Mouse (Mus musculus) midbrain, embryonic 15.5 days (tissue): ENCODE measurements around the gene Syt14. TPM values are rescaled to one million over a fixed set of nuclear protein-coding genes. Genes with fewer than 3 reads are reported as not detected.

Experiments used
- ATAC-seq: fragments of 200-750 bp; cut with Nextera tagmentation; replicated peaks from 2 replicates; pipeline ENCODE4 v1.8.0; 2017; ENCODE audit warnings: moderate TSS enrichment
- H3K27ac ChIP-seq: fragments of 300-500 bp; sonication (generic); 2 replicates; pipeline ENCODE4 v1.5.1; 2015; ENCODE audit warnings: mild to moderate bottlenecking, inconsistent platforms
- H3K27me3 ChIP-seq: fragments of 300-500 bp; sonication (generic); replicated peaks from 2 replicates; pipeline ENCODE4 v1.6.1; 2015; ENCODE audit warnings: inconsistent platforms
- H3K36me3 ChIP-seq: fragments of 300-500 bp; sonication (generic); replicated peaks from 2 replicates; pipeline ENCODE4 v1.6.1; 2015; ENCODE audit warnings: inconsistent platforms
- H3K4me1 ChIP-seq: fragments of 300-500 bp; sonication (generic); 2 replicates; pipeline ENCODE4 v1.6.1; 2015; ENCODE audit warnings: inconsistent platforms
- H3K4me2 ChIP-seq: fragments of 300-500 bp; sonication (generic); 2 replicates; pipeline ENCODE4 v1.6.1; 2015; ENCODE audit warnings: inconsistent platforms, mild to moderate bottlenecking, moderate library complexity
- H3K4me3 ChIP-seq: fragments of 300-500 bp; sonication (generic); 2 replicates; pipeline ENCODE4 v1.5.1; 2015; ENCODE audit warnings: mild to moderate bottlenecking, inconsistent platforms
- H3K9ac ChIP-seq: fragments of 300-500 bp; sonication (generic); 2 replicates; pipeline ENCODE4 v1.6.1; 2015; ENCODE audit warnings: mild to moderate bottlenecking, inconsistent platforms
- H3K9me3 ChIP-seq: fragments of 300-500 bp; sonication (generic); 2 replicates; pipeline ENCODE4 v1.6.1; 2016; ENCODE audit warnings: inconsistent platforms
- WGBS: fragments of 180-500 bp; shearing (Covaris S2); methylation state at CpG from one replicate; pipeline ENCODE4 v1.1.7; 2015; ENCODE audit warnings: mixed read lengths; 5-methylcytosine and 5-hydroxymethylcytosine counted together
- polyA plus RNA-seq: library from polyadenylated mRNA; unstranded; fragments of >200 nt; fragmentation: Nextera tagmentation; extraction: Ambion mirVana; gene quantifications from 2 replicates; pipeline ENCODE4 v1.2.1, GENCODE M21; 2015

Syt14 gene
- polyA plus RNA-seq, 1 experiment from 2014 or later, result 9.1 TPM

DNA sequence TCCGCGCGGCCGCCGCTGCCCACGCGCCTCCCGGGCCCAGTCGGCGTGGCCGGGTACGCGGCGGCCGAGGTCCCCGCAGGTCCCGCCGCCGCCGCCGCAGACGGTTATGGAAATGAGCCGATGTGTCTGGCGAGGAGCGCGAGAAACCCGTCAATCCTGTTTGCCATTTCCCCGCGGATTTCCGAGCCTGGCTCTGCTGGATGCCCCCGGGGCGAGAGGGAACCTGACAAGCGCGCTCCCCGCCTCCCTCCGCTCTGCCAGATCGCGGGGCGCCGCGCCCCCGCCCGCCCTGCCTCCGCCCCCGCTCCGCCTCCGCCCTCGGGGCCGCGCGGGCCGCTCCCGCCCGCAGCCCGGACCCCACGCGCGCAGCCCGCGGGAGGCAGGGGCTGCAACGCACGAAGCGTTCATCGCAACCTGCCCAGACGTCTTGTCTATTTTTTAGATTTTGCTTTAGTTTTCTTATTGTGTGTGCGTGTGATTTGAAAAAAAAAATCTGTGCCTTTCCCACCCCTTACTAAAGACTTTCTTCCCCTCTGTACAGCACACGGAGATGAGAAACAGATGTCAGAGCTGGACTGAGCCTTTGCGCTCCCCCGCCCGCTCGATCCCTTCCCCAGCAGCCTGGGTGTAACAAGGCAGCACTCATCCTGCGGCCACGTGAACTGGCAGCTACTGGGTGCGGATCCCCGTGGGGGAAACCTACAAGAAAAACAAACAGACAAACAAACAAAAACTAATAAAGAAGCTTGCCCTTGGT, 179.9 kb downstream of the Syt14 start, which contains the start of gene Sertad4:
Gene Sertad4 (minus strand): TSS at position 283 of the 757 bp plus-strand sequence.
- under 1% methylated on average over 65 of the region's 75 CpGs for WGBS
- no peaks in the 10 kb centered on the region for H3K9me3 ChIP-seq
- no peaks in the 10 kb centered on the region for H3K36me3 ChIP-seq
- H3K9ac ChIP-seq, result peak within 1 kb of the TSS; percentile 97
- peak; percentile 61 for ATAC-seq
- H3K4me2 ChIP-seq, result peak within 1 kb of the TSS; percentile 89
- H3K4me1 ChIP-seq, result peaks cover 48% of the 10 kb centered on the region
- H3K27ac ChIP-seq, result peak within 1 kb of the TSS; percentile 97
- H3K27me3 ChIP-seq, result no peaks in the 10 kb centered on the region
- H3K4me3 ChIP-seq, result peak within 1 kb of the TSS; percentile 78

- peak overlapping the region; percentile 89 for H3K4me2 ChIP-seq
- no peaks in the 10 kb centered on the region for H3K36me3 ChIP-seq
- under 1% methylated on average over 45 of the region's 45 CpGs for WGBS
- H3K27ac ChIP-seq, result peak overlapping the region; percentile 97
- ATAC-seq, result peak; percentile 51
- H3K9ac ChIP-seq, result peak overlapping the region; percentile 97
- H3K9me3 ChIP-seq, result no peaks in the 10 kb centered on the region
- H3K4me3 ChIP-seq, result peak overlapping the region; percentile 78
- H3K27me3 ChIP-seq, result no peaks in the 10 kb centered on the region
- H3K4me1 ChIP-seq, result peaks cover 50% of the 10 kb centered on the region
These were observed 180.7 kb downstream of the Syt14 start for GRCm38 (mm10) chr1:192854819-192855271.

DNA sequence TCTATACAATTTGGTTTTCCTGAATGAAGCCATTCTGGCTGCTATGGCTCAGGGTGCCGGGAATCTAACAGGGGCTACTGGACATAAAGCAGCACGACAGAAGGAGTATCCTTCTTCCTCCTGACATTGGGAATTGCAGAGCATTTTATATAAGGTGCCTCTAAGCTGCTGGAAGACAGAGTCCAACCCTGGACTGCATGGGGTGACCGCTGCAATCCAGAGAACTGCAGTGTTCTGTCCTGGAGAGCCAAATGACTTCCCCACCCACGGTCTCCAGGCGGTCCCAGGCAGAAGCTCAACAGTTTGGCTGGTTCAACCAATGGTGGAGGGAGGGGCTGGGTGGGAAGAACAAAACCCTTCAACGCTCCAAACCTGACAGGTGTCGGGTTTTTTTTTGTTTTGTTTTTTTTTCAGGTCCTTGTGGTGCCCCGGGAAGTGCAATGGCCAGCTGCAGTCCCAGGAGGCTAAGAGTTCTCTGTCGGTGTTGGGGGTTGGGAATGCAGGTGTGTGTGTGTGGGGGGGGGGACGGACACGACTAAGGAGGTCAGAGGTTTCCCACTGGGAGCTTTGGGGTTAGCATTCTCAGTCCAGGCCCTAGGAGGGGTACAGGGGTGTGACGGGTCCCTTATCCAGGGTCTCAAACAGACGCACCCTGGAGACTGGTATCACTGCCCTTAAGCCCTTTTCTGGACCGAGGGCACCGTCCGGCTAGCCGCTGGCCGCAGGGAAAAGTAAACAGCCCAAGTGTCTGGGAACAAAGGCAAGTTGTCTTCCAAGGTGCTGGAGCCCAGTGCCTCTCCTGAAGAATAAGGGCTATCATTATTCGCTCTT, 181.4 kb downstream of the Syt14 start:
- peak overlapping the region; percentile 97 for H3K9ac ChIP-seq
- peak; percentile 9; the same call in 1 of the 2 replicates for ATAC-seq
- peak overlapping the region; percentile 78 for H3K4me3 ChIP-seq
- peaks cover 50% of the 10 kb centered on the region for H3K4me1 ChIP-seq
- H3K27ac ChIP-seq, result peak overlapping the region; percentile 97
- H3K36me3 ChIP-seq, result peaks cover 5% of the 10 kb centered on the region
- peak overlapping the region; percentile 89 for H3K4me2 ChIP-seq
- no peaks in the 10 kb centered on the region for H3K9me3 ChIP-seq
- WGBS, result 4% methylated on average over 19 of the region's 19 CpGs
- H3K27me3 ChIP-seq, result no peaks in the 10 kb centered on the region

GRCm38 (mm10) chr1:192853429-192853828, 182.1 kb downstream of the Syt14 start:
- peak overlapping the region; percentile 89 for H3K4me2 ChIP-seq
- ATAC-seq, result no peak
- peaks cover 12% of the 10 kb centered on the region for H3K36me3 ChIP-seq
- WGBS, result 37% methylated on average over 2 of the region's 2 CpGs
- H3K9me3 ChIP-seq, result no peaks in the 10 kb centered on the region
- peaks cover 50% of the 10 kb centered on the region for H3K4me1 ChIP-seq
- H3K9ac ChIP-seq, result 0 out of 2 replicates have a peak overlapping the region, but pooled peaks have one; percentile 97
- H3K27me3 ChIP-seq, result no peaks in the 10 kb centered on the region
- H3K27ac ChIP-seq, result no peak overlapping the region
- peak overlapping the region; percentile 78 for H3K4me3 ChIP-seq

- peak overlapping the region; percentile 73; the same call in 1 of the 2 replicates for H3K27ac ChIP-seq
- H3K9ac ChIP-seq, result peak overlapping the region; percentile 27; the same call in 1 of the 2 replicates
- no peak for ATAC-seq
- H3K9me3 ChIP-seq, result no peaks in the 10 kb centered on the region
- no peak overlapping the region for H3K4me3 ChIP-seq
- no peaks in the 10 kb centered on the region for H3K27me3 ChIP-seq
- H3K36me3 ChIP-seq, result peaks cover 14% of the 10 kb centered on the region
- H3K4me2 ChIP-seq, result peak overlapping the region; percentile 89
- peaks cover 50% of the 10 kb centered on the region for H3K4me1 ChIP-seq
These were observed 183.5 kb downstream of the Syt14 start for GRCm38 (mm10) chr1:192852047-192852446.

DNA sequence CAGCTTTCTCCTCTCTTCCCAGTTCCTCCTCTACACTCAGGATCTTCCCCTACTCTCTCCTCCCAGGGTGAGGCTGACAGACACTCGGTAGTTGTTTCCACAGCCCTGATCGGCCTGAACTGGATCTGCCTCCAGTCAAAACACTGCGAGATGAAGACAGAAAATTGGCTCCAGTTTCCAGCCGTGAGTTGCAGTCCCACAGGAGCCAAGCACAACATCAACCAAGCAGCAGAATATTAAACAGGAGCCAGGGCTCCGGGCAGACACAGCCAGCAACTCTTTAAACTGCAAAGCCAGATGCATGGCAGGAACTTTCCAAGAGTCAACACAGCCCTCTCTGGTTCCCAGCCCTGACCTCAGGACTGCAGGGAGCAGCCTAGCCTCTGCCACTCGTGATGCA, 183.9 kb downstream of the Syt14 start:
- Histone ChIP-seq H3K4me2 (peak overlapping the region; percentile 89), H3K4me1 (peaks cover 50% of the 10 kb centered on the region), H3K4me3 (peak overlapping the region; percentile 11; the same call in 1 of the 2 replicates), H3K36me3 (peaks cover 14% of the 10 kb centered on the region), H3K27ac (peak overlapping the region; percentile 73), H3K9ac (peak overlapping the region; percentile 27), H3K27me3 (no peaks in the 10 kb centered on the region), H3K9me3 (no peaks in the 10 kb centered on the region)
- WGBS, result 6% methylated on average over 6 of the region's 6 CpGs
- ATAC-seq, result peak; percentile 27; the same call in 1 of the 2 replicates

- Histone ChIP-seq H3K9me3 (no peaks in the 10 kb centered on the region), H3K27ac (peak overlapping the region; percentile 73), H3K9ac (peak overlapping the region; percentile 27), H3K4me3 (peak overlapping the region; percentile 11; the same call in 1 of the 2 replicates), H3K27me3 (no peaks in the 10 kb centered on the region), H3K36me3 (peaks cover 14% of the 10 kb centered on the region), H3K4me2 (peak overlapping the region; percentile 89), H3K4me1 (peaks cover 46% of the 10 kb centered on the region)
- 7% methylated on average over 2 of the region's 2 CpGs for WGBS
- no peak for ATAC-seq
These were observed 184.4 kb downstream of the Syt14 start for GRCm38 (mm10) chr1:192851126-192851525.

DNA sequence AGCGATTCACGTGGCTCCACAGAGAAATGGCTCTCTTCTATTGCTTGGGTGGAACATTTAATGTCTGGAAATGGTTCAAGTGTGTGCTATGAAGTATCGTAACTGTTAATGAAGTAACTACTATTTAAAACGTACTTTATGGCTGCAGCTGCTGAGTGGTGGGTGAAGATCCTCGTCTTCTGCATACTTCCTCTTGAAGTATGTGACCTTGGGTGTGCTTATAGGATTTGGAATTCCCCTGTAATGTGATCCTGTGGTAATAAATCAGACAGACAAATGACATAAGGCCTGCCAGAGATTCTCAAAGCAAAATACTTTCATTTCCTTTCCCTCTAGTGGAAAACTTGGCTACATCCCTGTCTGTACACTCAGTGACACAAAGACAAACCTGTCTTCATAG, 186.0 kb downstream of the Syt14 start:
- peaks cover 40% of the 10 kb centered on the region for H3K4me1 ChIP-seq
- 93% methylated on average over 5 of the region's 5 CpGs for WGBS
- no peak overlapping the region for H3K4me3 ChIP-seq
- ATAC-seq, result no peak
- peaks cover 14% of the 10 kb centered on the region for H3K36me3 ChIP-seq
- H3K27ac ChIP-seq, result no peak overlapping the region
- no peaks in the 10 kb centered on the region for H3K27me3 ChIP-seq
- no peak overlapping the region for H3K4me2 ChIP-seq
- H3K9ac ChIP-seq, result no peak overlapping the region
- no peaks in the 10 kb centered on the region for H3K9me3 ChIP-seq

DNA sequence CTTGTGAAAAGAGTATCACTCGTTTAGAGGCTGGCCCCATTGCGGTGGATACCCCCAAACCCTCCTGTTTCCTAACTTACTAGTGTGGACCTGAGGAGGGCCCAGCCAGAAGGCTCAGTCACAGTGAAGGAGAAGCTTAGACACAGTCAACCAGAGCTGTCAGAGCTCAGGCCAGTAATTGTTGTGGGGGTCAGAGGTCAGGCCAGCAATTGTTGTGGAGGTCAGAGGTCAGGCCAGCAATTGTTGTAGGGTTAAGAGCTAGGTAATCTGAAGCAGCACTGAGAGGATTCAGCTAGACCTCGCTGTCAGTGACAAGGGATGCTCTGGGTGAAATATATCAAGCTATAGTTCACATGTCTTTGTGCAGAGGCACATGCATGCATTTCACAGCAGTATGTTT, 188.3 kb downstream of the Syt14 start:
- H3K9ac ChIP-seq, result no peak overlapping the region
- H3K4me3 ChIP-seq, result no peak overlapping the region
- H3K36me3 ChIP-seq, result peaks cover 14% of the 10 kb centered on the region
- H3K4me1 ChIP-seq, result peaks cover 18% of the 10 kb centered on the region
- 9% methylated on average over 3 of the region's 3 CpGs for WGBS
- ATAC-seq, result no peak
- no peak overlapping the region for H3K27ac ChIP-seq
- H3K27me3 ChIP-seq, result no peaks in the 10 kb centered on the region
- H3K4me2 ChIP-seq, result no peak overlapping the region
- H3K9me3 ChIP-seq, result no peaks in the 10 kb centered on the region

Other genes starting within 250 kb of the Syt14 start
- 30.4 and 30.7 TPM in 2 replicates for gene Sertad4, start 180.0 kb downstream of the Syt14 start, polyA plus RNA-seq
- gene Diexf, start 94.5 kb upstream of the Syt14 start, polyA plus RNA-seq, result 9.0 and 9.8 TPM in 2 replicates
- 0.74 and 0.81 TPM in 2 replicates for gene Irf6, start 117.3 kb upstream of the Syt14 start, polyA plus RNA-seq
- gene A130010J15Rik, start 132.3 kb upstream of the Syt14 start, polyA plus RNA-seq, result 11.4 and 12.8 TPM in 2 replicates
- 0.85 and 1.6 TPM in 2 replicates for gene Traf3ip3, start 165.9 kb upstream of the Syt14 start, polyA plus RNA-seq
- 0.54 and 1.1 TPM in 2 replicates for gene Lamb3, start 171.9 kb upstream of the Syt14 start, polyA plus RNA-seq
- gene Hsd11b1, start 228.3 kb upstream of the Syt14 start, polyA plus RNA-seq, result 0.41 TPM in 1 of 2 replicates, not detected in the other
- 5.3 and 6.6 TPM in 2 replicates for gene G0s2, start 237.4 kb upstream of the Syt14 start, polyA plus RNA-seq